Mouse (Mus musculus): ENCODE measurements around the gene Hal. TPM values are rescaled to one million over a fixed set of nuclear protein-coding genes. Genes with fewer than 3 reads are reported as not detected.

The Hal gene
- polyA plus RNA-seq (2014; fragmentation: Nextera tagmentation; extraction: Ambion mirVana), result 2.1 and 2.3 TPM in 2 replicates

- Histone ChIP-seq H3K4me2 (replicated peaks; ENCODE audit: low read depth, low read length) (no peak within 1 kb of the TSS), H3K9me3 (ENCODE audit: control insufficient read depth, low read depth, low read length) (no peaks in the 10 kb centered on the region), H3K4me3 (ENCODE audit: low read depth, low read length) (no peak within 1 kb of the TSS), H3K27ac (ENCODE audit: low read length) (no peak within 1 kb of the TSS), H3K9ac (replicated peaks; ENCODE audit: low read depth, low read length) (no peak within 1 kb of the TSS), H3K27me3 (ENCODE audit: control insufficient read depth, insufficient read depth, low read length) (no peaks in the 10 kb centered on the region), H3K36me3 (ENCODE audit: control insufficient read depth, insufficient read depth, low read length) (peaks cover 3% of the 10 kb centered on the region; the same call in 1 of the 2 replicates), H3K4me1 (ENCODE audit: control insufficient read depth, insufficient read depth, low read length) (no peaks in the 10 kb centered on the region)
- ATAC-seq (ENCODE audit: insufficient number of reproducible peaks, insufficient read depth, low FRiP score, low read depth), result no peak
- 63% methylated on average over 17 of the region's 17 CpGs for WGBS
These were observed at the start of gene Hal for GRCm38 (mm10) chr10:93488066-93488827. Gene Hal, plus strand, starts transcription at chr10:93488768.

- H3K9me3 ChIP-seq (ENCODE audit: control insufficient read depth, low read depth, low read length), result no peaks in the 10 kb centered on the region
- no peak overlapping the region for H3K4me2 ChIP-seq (replicated peaks; ENCODE audit: low read depth, low read length)
- peaks cover 14% of the 10 kb centered on the region; the same call in 1 of the 2 replicates for H3K4me1 ChIP-seq (ENCODE audit: control insufficient read depth, insufficient read depth, low read length)
- no peak overlapping the region for H3K4me3 ChIP-seq (ENCODE audit: low read depth, low read length)
- no peaks in the 10 kb centered on the region for H3K36me3 ChIP-seq (ENCODE audit: control insufficient read depth, insufficient read depth, low read length)
- H3K9ac ChIP-seq (replicated peaks; ENCODE audit: low read depth, low read length), result no peak overlapping the region
- H3K27ac ChIP-seq (ENCODE audit: low read length), result no peak overlapping the region
- WGBS, result 75% methylated on average over 6 of the region's 6 CpGs
- ATAC-seq (ENCODE audit: insufficient number of reproducible peaks, insufficient read depth, low FRiP score, low read depth), result no peak
- no peaks in the 10 kb centered on the region for H3K27me3 ChIP-seq (ENCODE audit: control insufficient read depth, insufficient read depth, low read length)
These were observed 47.1 kb upstream of the Hal start for GRCm38 (mm10) chr10:93441501-93441900.

- H3K9ac ChIP-seq (replicated peaks; ENCODE audit: low read depth, low read length), result no peak overlapping the region
- no peak overlapping the region for H3K4me2 ChIP-seq (replicated peaks; ENCODE audit: low read depth, low read length)
- no peaks in the 10 kb centered on the region for H3K36me3 ChIP-seq (ENCODE audit: control insufficient read depth, insufficient read depth, low read length)
- no peaks in the 10 kb centered on the region for H3K9me3 ChIP-seq (ENCODE audit: control insufficient read depth, low read depth, low read length)
- H3K4me1 ChIP-seq (ENCODE audit: control insufficient read depth, insufficient read depth, low read length), result peaks cover 9% of the 10 kb centered on the region; the same call in 1 of the 2 replicates
- H3K27me3 ChIP-seq (ENCODE audit: control insufficient read depth, insufficient read depth, low read length), result no peaks in the 10 kb centered on the region
- no peak for ATAC-seq (ENCODE audit: insufficient number of reproducible peaks, insufficient read depth, low FRiP score, low read depth)
- WGBS, result 86% methylated on average over 3 of the region's 3 CpGs
- H3K27ac ChIP-seq (ENCODE audit: low read length), result no peak overlapping the region
- H3K4me3 ChIP-seq (ENCODE audit: low read depth, low read length), result no peak overlapping the region
These were observed 46.4 kb upstream of the Hal start for GRCm38 (mm10) chr10:93442183-93442582.

- ATAC-seq (ENCODE audit: insufficient number of reproducible peaks, insufficient read depth, low FRiP score, low read depth), result no peak
- Histone ChIP-seq H3K9me3 (ENCODE audit: control insufficient read depth, low read depth, low read length) (no peaks in the 10 kb centered on the region), H3K4me1 (ENCODE audit: control insufficient read depth, insufficient read depth, low read length) (0 out of 2 replicates have a peak, but pooled peaks cover 3% of the 10 kb centered on the region), H3K4me2 (replicated peaks; ENCODE audit: low read depth, low read length) (no peak overlapping the region), H3K27ac (ENCODE audit: low read length) (no peak overlapping the region), H3K9ac (replicated peaks; ENCODE audit: low read depth, low read length) (no peak overlapping the region), H3K4me3 (ENCODE audit: low read depth, low read length) (no peak overlapping the region), H3K36me3 (ENCODE audit: control insufficient read depth, insufficient read depth, low read length) (no peaks in the 10 kb centered on the region), H3K27me3 (ENCODE audit: control insufficient read depth, insufficient read depth, low read length) (no peaks in the 10 kb centered on the region)
- WGBS, result 68% methylated on average over 9 of the region's 9 CpGs
These were observed 44.2 kb upstream of the Hal start for GRCm38 (mm10) chr10:93444407-93444806.

- 0 out of 2 replicates have a peak, but pooled peaks cover 3% of the 10 kb centered on the region for H3K4me1 ChIP-seq (ENCODE audit: control insufficient read depth, insufficient read depth, low read length)
- ATAC-seq (ENCODE audit: insufficient number of reproducible peaks, insufficient read depth, low FRiP score, low read depth), result no peak
- H3K9me3 ChIP-seq (ENCODE audit: control insufficient read depth, low read depth, low read length), result no peaks in the 10 kb centered on the region
- no peak overlapping the region for H3K9ac ChIP-seq (replicated peaks; ENCODE audit: low read depth, low read length)
- no peaks in the 10 kb centered on the region for H3K36me3 ChIP-seq (ENCODE audit: control insufficient read depth, insufficient read depth, low read length)
- no peaks in the 10 kb centered on the region for H3K27me3 ChIP-seq (ENCODE audit: control insufficient read depth, insufficient read depth, low read length)
- H3K27ac ChIP-seq (ENCODE audit: low read length), result no peak overlapping the region
- no peak overlapping the region for H3K4me3 ChIP-seq (ENCODE audit: low read depth, low read length)
- no peak overlapping the region for H3K4me2 ChIP-seq (replicated peaks; ENCODE audit: low read depth, low read length)
- 26% methylated on average over 10 of the region's 10 CpGs for WGBS
These were observed 41.2 kb upstream of the Hal start for GRCm38 (mm10) chr10:93447398-93447797.

GRCm38 (mm10) chr10:93454652-93455014 is 33.9 kb upstream of the Hal start:
- Histone ChIP-seq H3K4me2 (replicated peaks; ENCODE audit: low read depth, low read length) (peak overlapping the region; percentile 87), H3K36me3 (ENCODE audit: control insufficient read depth, insufficient read depth, low read length) (no peaks in the 10 kb centered on the region), H3K9ac (replicated peaks; ENCODE audit: low read depth, low read length) (no peak overlapping the region), H3K4me3 (ENCODE audit: low read depth, low read length) (peak overlapping the region; percentile 68), H3K27me3 (ENCODE audit: control insufficient read depth, insufficient read depth, low read length) (no peaks in the 10 kb centered on the region), H3K4me1 (ENCODE audit: control insufficient read depth, insufficient read depth, low read length) (peaks cover 14% of the 10 kb centered on the region), H3K9me3 (ENCODE audit: control insufficient read depth, low read depth, low read length) (no peaks in the 10 kb centered on the region), H3K27ac (ENCODE audit: low read length) (no peak overlapping the region)
- WGBS, result 32% methylated on average over 7 of the region's 7 CpGs
- ATAC-seq (ENCODE audit: insufficient number of reproducible peaks, insufficient read depth, low FRiP score, low read depth), result no peak; the same call in 1 of the 2 replicates

GRCm38 (mm10) chr10:93460106-93460505 is 28.5 kb upstream of the Hal start:
- H3K9me3 ChIP-seq (ENCODE audit: control insufficient read depth, low read depth, low read length), result no peaks in the 10 kb centered on the region
- H3K27ac ChIP-seq (ENCODE audit: low read length), result no peak overlapping the region
- peaks cover 5% of the 10 kb centered on the region; the same call in 1 of the 2 replicates for H3K4me1 ChIP-seq (ENCODE audit: control insufficient read depth, insufficient read depth, low read length)
- no peak overlapping the region for H3K4me3 ChIP-seq (ENCODE audit: low read depth, low read length)
- H3K4me2 ChIP-seq (replicated peaks; ENCODE audit: low read depth, low read length), result no peak overlapping the region
- peaks cover 32% of the 10 kb centered on the region for H3K36me3 ChIP-seq (ENCODE audit: control insufficient read depth, insufficient read depth, low read length)
- no peaks in the 10 kb centered on the region for H3K27me3 ChIP-seq (ENCODE audit: control insufficient read depth, insufficient read depth, low read length)
- WGBS, result 77% methylated on average over 11 of the region's 11 CpGs
- ATAC-seq (ENCODE audit: insufficient number of reproducible peaks, insufficient read depth, low FRiP score, low read depth), result no peak
- no peak overlapping the region for H3K9ac ChIP-seq (replicated peaks; ENCODE audit: low read depth, low read length)

- no peak overlapping the region for H3K9ac ChIP-seq (replicated peaks; ENCODE audit: low read depth, low read length)
- no peak overlapping the region for H3K4me3 ChIP-seq (ENCODE audit: low read depth, low read length)
- H3K36me3 ChIP-seq (ENCODE audit: control insufficient read depth, insufficient read depth, low read length), result peaks cover 50% of the 10 kb centered on the region
- no peak overlapping the region for H3K4me2 ChIP-seq (replicated peaks; ENCODE audit: low read depth, low read length)
- H3K27me3 ChIP-seq (ENCODE audit: control insufficient read depth, insufficient read depth, low read length), result no peaks in the 10 kb centered on the region
- no peaks in the 10 kb centered on the region for H3K4me1 ChIP-seq (ENCODE audit: control insufficient read depth, insufficient read depth, low read length)
- no peaks in the 10 kb centered on the region for H3K9me3 ChIP-seq (ENCODE audit: control insufficient read depth, low read depth, low read length)
- no peak for ATAC-seq (ENCODE audit: insufficient number of reproducible peaks, insufficient read depth, low FRiP score, low read depth)
- WGBS, result 86% methylated on average over 7 of the region's 7 CpGs
- no peak overlapping the region for H3K27ac ChIP-seq (ENCODE audit: low read length)
These were observed 25.7 kb upstream of the Hal start for GRCm38 (mm10) chr10:93462692-93463382.
